Mouse (Mus musculus) lung, postnatal 0 days (tissue): ENCODE data around the gene Gng7.

ENCODE experiments used
- CTCF ChIP-seq: IDR thresholded peaks from 2 replicates; pipeline ENCODE4 v1.5.1; 2016; ENCODE audit warnings: antibody characterized with exemption, mild to moderate bottlenecking
- EP300 ChIP-seq: IDR thresholded peaks from 2 replicates; pipeline ENCODE4 v1.6.1; 2016; ENCODE audit warnings: antibody characterized with exemption, mild to moderate bottlenecking, control low read depth

- TF ChIP-seq CTCF (no peak), EP300 (peak; percentile 30)
Observed at GRCm38 (mm10) chr10:80900318-80901247, 114.2 kb downstream of the Gng7 start, which contains the start of gene Timm13.
